ENCODE assay signal across 8 mouse cellular contexts in genomic region chr15:5115173-5115572, GRCm38 (mm10). TPM values are rescaled to one million over a fixed set of nuclear protein-coding genes. Genes with fewer than 3 reads are reported as not detected.
DNase-seq lines count a peak whose midpoint lies in the region; ATAC-seq and TF ChIP-seq lines count a peak whose summit lies in the region.

No protein-coding gene starts in this region.

- peak overlapping the region; percentile 76 for H3K4me2 ChIP-seq in heart, embryonic 11.5 days
- H3K4me2 ChIP-seq in hindbrain, embryonic 12.5 days (replicated peaks), result peak overlapping the region; percentile 76

- TF ChIP-seq CTCF in G1E (IDR thresholded peaks at IDR 0.05; ENCODE audit: low read depth, low read length), result no peak

- peaks cover 14% of the 10 kb centered on the region for H3K4me1 ChIP-seq in heart, embryonic 11.5 days (ENCODE audit: control insufficient read depth, insufficient read depth, low read length)
- peaks cover 45% of the 10 kb centered on the region for H3K4me1 ChIP-seq in G1E (ENCODE audit: insufficient read depth, low read depth, low read length)
- H3K4me1 ChIP-seq in hindbrain, embryonic 12.5 days, result peaks cover 15% of the 10 kb centered on the region
- H3K4me1 ChIP-seq in midbrain, embryonic 10.5 days, result peaks cover 23% of the 10 kb centered on the region

- peak overlapping the region; percentile 78 for H3K4me3 ChIP-seq in heart, embryonic 11.5 days (ENCODE audit: low read depth, low read length)
- peak overlapping the region; percentile 95 for H3K4me3 ChIP-seq in G1E (ENCODE audit: low read depth, low read length)
- peak overlapping the region; percentile 80 for H3K4me3 ChIP-seq in hindbrain, embryonic 12.5 days
- peak overlapping the region; percentile 86 for H3K4me3 ChIP-seq in midbrain, embryonic 10.5 days

- WGBS in heart, embryonic 11.5 days (ENCODE audit: insufficient replicate concordance), result 61% methylated on average over 8 of the region's 8 CpGs
- WGBS in hindbrain, embryonic 12.5 days, result 73% methylated on average over 8 of the region's 8 CpGs
- WGBS in midbrain, embryonic 10.5 days, result 73% methylated on average over 8 of the region's 8 CpGs

- H3K27me3 ChIP-seq in heart, embryonic 11.5 days (ENCODE audit: control insufficient read depth, insufficient read depth, low read length), result no peaks in the 10 kb centered on the region
- no peaks in the 10 kb centered on the region for H3K27me3 ChIP-seq in G1E (ENCODE audit: insufficient read depth, low read length)
- no peaks in the 10 kb centered on the region for H3K27me3 ChIP-seq in hindbrain, embryonic 12.5 days
- H3K27me3 ChIP-seq in midbrain, embryonic 10.5 days (ENCODE audit: low read depth, poor library complexity, severe bottlenecking), result no peaks in the 10 kb centered on the region

- H3K36me3 ChIP-seq in heart, embryonic 11.5 days (ENCODE audit: control insufficient read depth, insufficient read depth, low read length), result peaks cover 18% of the 10 kb centered on the region
- peaks cover 45% of the 10 kb centered on the region for H3K36me3 ChIP-seq in G1E (replicated peaks)
- peaks cover 19% of the 10 kb centered on the region for H3K36me3 ChIP-seq in hindbrain, embryonic 12.5 days
- peaks cover 29% of the 10 kb centered on the region for H3K36me3 ChIP-seq in midbrain, embryonic 10.5 days

- peak overlapping the region; percentile 95 for H3K27ac ChIP-seq in heart, embryonic 11.5 days (ENCODE audit: low read depth, low read length)
- H3K27ac ChIP-seq in hindbrain, embryonic 12.5 days, result peak overlapping the region; percentile 91
- peak overlapping the region; percentile 95 for H3K27ac ChIP-seq in midbrain, embryonic 10.5 days (replicated peaks)

- DNase-seq in heart, adult 9 months (ENCODE audit: low spot score in 2 of 2), result no peak
- no peak for DNase-seq in G1E (ENCODE audit: low spot score)
- DNase-seq in midbrain, embryonic 10.5 days (ENCODE audit: low spot score), result no peak
- no peak for DNase-seq in retina, postnatal 1 day
- no peak for DNase-seq in ovary, postnatal 36 days (ENCODE audit: low spot score)
- no peak for DNase-seq in cerebellum, postnatal 10 days

- H3K9ac ChIP-seq in heart, embryonic 11.5 days (ENCODE audit: low read depth, low read length), result peak overlapping the region; percentile 75
- H3K9ac ChIP-seq in hindbrain, embryonic 12.5 days, result no peak overlapping the region; the same call in 1 of the 2 replicates

- ATAC-seq in heart, embryonic 11.5 days (replicated peaks; ENCODE audit: insufficient number of reproducible peaks, low FRiP score, low TSS enrichment), result no peak
- no peak for ATAC-seq in G1E (ENCODE audit: extremely low read depth, insufficient number of reproducible peaks, low FRiP score, poor library complexity, severe bottlenecking)
- no peak for ATAC-seq in hindbrain, embryonic 12.5 days (ENCODE audit: low FRiP score)

- H3K9me3 ChIP-seq in heart, embryonic 11.5 days (replicated peaks; ENCODE audit: control insufficient read depth, low read length), result no peaks in the 10 kb centered on the region
- H3K9me3 ChIP-seq in G1E (replicated peaks), result no peaks in the 10 kb centered on the region
- H3K9me3 ChIP-seq in hindbrain, embryonic 12.5 days (replicated peaks), result no peaks in the 10 kb centered on the region
- H3K9me3 ChIP-seq in midbrain, embryonic 10.5 days (replicated peaks), result no peaks in the 10 kb centered on the region

RNA-seq across cellular contexts. Expression of gene Rpl37, which starts 1.3 kb away (rescaled TPM):
- polyA plus RNA-seq in heart, embryonic 11.5 days (2014; fragmentation: Nextera tagmentation; extraction: Ambion mirVana), result 433 and 532 TPM in 2 replicates
- total RNA-seq in G1E (2014; fragmentation: Nextera tagmentation) (374 and 438 TPM in 2 replicates), G1E (2017) (1,244 and 1,575 TPM in 2 replicates)
- polyA plus RNA-seq in G1E (2012), result 48.0 and 51.7 TPM in 2 replicates
- polyA plus RNA-seq in hindbrain, embryonic 12.5 days (2016; fragmentation: Nextera tagmentation; extraction: Ambion mirVana), result 384 and 473 TPM in 2 replicates
- 382 and 459 TPM in 2 replicates for polyA plus RNA-seq in midbrain, embryonic 10.5 days (2016; fragmentation: Nextera tagmentation; extraction: Ambion mirVana)

RNA-seq across cellular contexts. Expression of gene Card6, which starts 6.8 kb away (rescaled TPM):
- polyA plus RNA-seq in heart, embryonic 11.5 days (2014; fragmentation: Nextera tagmentation; extraction: Ambion mirVana), result 2.5 TPM in 2 replicates
- total RNA-seq in G1E (2014; fragmentation: Nextera tagmentation) (19.2 and 20.8 TPM in 2 replicates), G1E (2017) (6.0 and 7.5 TPM in 2 replicates)
- polyA plus RNA-seq in G1E (2012), result 1.9 and 2.0 TPM in 2 replicates
- polyA plus RNA-seq in hindbrain, embryonic 12.5 days (2016; fragmentation: Nextera tagmentation; extraction: Ambion mirVana), result 1.2 and 2.2 TPM in 2 replicates
- polyA plus RNA-seq in midbrain, embryonic 10.5 days (2016; fragmentation: Nextera tagmentation; extraction: Ambion mirVana), result 0.68 and 0.77 TPM in 2 replicates

RNA-seq across cellular contexts. Expression of gene Prkaa1, which starts 28.5 kb away (rescaled TPM):
- 25.5 and 28.0 TPM in 2 replicates for polyA plus RNA-seq in heart, embryonic 11.5 days (2014; fragmentation: Nextera tagmentation; extraction: Ambion mirVana)
- total RNA-seq in G1E (2014; fragmentation: Nextera tagmentation) (109 and 121 TPM in 2 replicates), G1E (2017) (66.7 and 79.5 TPM in 2 replicates)
- polyA plus RNA-seq in G1E (2012), result 4.5 and 5.8 TPM in 2 replicates
- 17.0 and 18.1 TPM in 2 replicates for polyA plus RNA-seq in hindbrain, embryonic 12.5 days (2016; fragmentation: Nextera tagmentation; extraction: Ambion mirVana)
- polyA plus RNA-seq in midbrain, embryonic 10.5 days (2016; fragmentation: Nextera tagmentation; extraction: Ambion mirVana), result 13.6 and 14.2 TPM in 2 replicates

RNA-seq across cellular contexts. Expression of gene C7, which starts 51.6 kb away (rescaled TPM):
- 0.14 TPM in 1 of 2 replicates, not detected in the other for polyA plus RNA-seq in heart, embryonic 11.5 days (2014; fragmentation: Nextera tagmentation; extraction: Ambion mirVana)
- total RNA-seq in G1E (2014; fragmentation: Nextera tagmentation) (not detected in 2 replicates), G1E (2017) (0.05 TPM in 1 of 2 replicates, not detected in the other)
- polyA plus RNA-seq in G1E (2012), result not detected in 2 replicates
- polyA plus RNA-seq in hindbrain, embryonic 12.5 days (2016; fragmentation: Nextera tagmentation; extraction: Ambion mirVana), result not detected in 2 replicates
- not detected in 2 replicates for polyA plus RNA-seq in midbrain, embryonic 10.5 days (2016; fragmentation: Nextera tagmentation; extraction: Ambion mirVana)
